Mouse (Mus musculus) lung, postnatal 36 days (tissue): ENCODE measurements at regions not wholly inside any gene's neighbourhood (a gene's known extent, or its start where the extent isn't known, plus 50 kb on each side); places are given as distances from the start of the nearest gene placed in this dataset.
A peak's percentile ranks its signal among the peaks of the same experiment; 100 is the strongest.
"Not testable (repeated sequence)": the region's sequence is repeated elsewhere in the genome, so short reads cannot be mapped to it uniquely, and the experiment has no call there.

Experiments used
- DNase-seq: peaks from one replicate; pipeline ENCODE4 v3.0.0; 2022; ENCODE audit warnings: mixed read lengths

GRCm38 (mm10) chr13:28839084-28839483 lies 114.4 kb downstream of the Sox4 start:
- no peak for DNase-seq

DNA sequence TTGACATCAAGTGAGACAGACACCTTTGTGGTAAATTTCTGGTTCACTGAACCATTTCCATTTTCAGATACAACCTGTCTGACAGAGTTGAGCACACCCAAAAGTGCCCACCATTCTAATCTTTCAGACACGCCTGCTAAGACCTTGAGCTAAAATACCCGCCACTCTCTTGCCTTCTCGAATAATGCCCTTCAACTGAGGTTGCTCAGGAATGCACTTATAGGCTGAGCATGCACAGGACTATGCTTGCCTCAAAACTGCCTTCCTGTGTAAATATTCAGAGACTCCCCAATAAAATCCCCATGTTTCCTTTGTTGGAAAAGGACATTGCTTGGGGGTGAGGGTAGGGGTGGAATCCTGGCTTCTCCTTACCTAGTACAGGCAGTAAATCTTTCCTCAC lies 115.3 kb downstream of the Sox4 start:
- DNase-seq: peak; percentile 20

- not testable (repeated sequence) for DNase-seq
Observed at GRCm38 (mm10) chr13:28837196-28837595, 116.3 kb downstream of the Sox4 start.

- no peak for DNase-seq
Observed at GRCm38 (mm10) chr13:28833700-28834065, 119.8 kb downstream of the Sox4 start.

GRCm38 (mm10) chr13:28832855-28833699 lies 120.4 kb downstream of the Sox4 start:
- DNase-seq: peak; percentile 64

- no peak for DNase-seq
Observed at GRCm38 (mm10) chr13:28826284-28826683, 127.2 kb downstream of the Sox4 start.

DNA sequence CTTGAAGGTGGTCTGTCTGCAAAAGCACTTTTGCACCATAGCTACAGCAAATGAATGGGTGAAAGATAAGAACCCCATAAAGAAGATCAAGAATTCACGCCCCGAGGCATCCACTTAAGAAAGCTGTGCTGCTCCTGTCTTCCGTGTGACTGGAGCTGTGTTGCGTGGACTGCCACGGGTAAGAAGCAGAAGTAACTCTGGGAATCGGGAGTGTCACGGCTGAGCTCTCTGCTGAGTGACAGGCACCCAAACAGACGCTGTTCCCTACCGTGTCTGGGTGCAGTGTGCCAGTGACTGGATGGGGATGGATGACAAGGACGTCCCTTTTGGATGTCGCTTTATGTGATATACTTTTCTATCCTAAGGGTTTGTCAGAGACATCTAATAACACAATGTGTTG lies 129.5 kb downstream of the Sox4 start:
- DNase-seq: no peak

GRCm38 (mm10) chr13:28823311-28823880 lies 130.1 kb downstream of the Sox4 start:
- no peak for DNase-seq

DNA sequence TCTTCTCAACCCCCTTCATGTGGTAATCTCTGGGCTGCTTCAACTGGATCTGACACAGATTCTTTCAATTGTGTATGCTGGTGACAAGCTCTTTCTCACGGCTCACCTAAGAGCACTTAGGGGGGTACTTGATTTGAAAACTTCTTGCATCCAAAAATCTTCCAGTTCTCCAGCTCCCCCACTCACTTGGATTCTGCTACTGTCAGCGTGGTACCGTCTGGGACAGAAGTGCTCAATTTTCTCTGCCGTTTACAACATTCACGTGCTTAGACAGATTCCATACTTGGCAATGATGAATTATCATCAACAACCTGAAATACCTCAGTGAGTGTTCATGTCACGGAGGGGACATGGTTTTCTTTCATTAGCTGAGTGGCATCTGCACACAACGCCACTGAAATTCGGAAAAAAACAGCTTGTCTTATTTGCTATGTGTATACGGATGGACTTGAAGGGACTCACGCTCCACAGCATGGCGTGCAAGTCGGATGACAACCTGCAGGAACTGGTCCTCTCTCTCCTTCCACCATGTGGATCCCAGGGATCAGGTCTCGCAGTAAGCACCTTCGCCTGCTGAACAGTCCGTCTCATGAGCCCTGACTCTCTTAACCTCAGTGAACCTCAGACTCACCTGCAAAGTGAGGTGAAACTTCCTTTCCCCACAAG lies 132.5 kb downstream of the Sox4 start:
- DNase-seq: no peak

DNA sequence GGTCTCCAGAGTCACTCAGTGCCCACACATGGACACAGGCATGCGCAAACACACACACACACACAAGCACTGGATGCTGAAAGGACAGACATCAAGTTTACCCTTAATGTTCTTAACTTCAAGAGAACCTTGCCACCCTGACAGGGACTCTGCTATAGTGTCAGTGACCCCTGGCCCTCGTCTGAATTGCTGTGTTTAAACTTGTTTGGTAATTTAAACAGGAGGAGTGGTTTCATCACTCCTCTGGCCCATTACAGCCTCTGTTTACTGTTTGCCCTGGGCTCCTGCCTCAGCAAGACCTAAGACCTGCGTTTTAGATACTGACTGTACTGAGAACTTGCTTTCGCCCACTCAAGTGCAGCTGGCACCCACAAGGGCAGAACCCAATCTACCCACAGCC lies 139.4 kb downstream of the Sox4 start:
- DNase-seq: no peak

DNA sequence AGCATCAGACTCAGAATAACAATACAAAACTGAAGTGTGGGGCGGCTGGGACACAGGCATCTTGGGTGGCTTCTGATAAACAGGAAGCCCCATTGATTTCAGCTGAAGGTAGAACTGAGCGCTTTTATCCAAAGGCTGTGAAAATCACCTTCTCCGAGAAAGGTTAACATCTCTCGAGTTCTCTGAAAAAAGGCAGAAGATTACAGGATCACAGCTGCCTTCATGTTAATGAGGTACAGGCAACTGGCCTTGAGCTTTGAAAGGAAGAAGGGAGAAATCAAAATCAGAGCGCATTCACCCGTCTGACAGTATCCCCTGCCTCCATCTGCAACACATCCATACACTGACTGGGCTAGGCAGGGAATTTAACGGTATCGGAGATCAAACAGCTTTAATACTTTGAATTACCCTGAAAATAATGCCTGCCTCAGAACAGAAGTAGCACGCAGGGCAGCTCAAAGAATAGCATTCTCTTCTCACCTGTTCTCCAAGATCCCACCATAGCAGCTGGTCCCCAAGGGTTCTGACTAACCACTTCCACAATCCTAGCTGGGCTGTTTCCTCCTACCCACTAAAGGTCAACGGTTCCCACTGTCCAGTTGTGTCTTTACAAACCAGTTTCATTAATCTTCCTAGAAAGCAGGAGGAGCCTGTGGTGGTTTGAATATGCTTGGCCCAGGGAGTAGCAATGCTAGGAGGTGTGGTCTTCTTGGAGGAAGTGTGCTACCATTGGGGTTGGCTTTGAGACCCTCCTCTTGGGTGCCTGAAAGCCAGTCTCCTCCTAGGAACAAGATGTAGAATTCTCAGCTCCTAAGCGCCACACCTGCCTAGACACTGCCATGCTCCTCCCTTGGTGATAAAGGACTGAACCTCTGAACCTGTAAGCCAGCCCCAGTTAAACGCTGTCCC lies 141.6 kb downstream of the Sox4 start:
- no peak for DNase-seq

GRCm38 (mm10) chr13:28811081-28811439 lies 142.5 kb downstream of the Sox4 start:
- no peak for DNase-seq

GRCm38 (mm10) chr13:28810326-28811080 lies 143.0 kb downstream of the Sox4 start:
- no peak for DNase-seq

- no peak for DNase-seq
Observed at GRCm38 (mm10) chr13:28805302-28805701, 148.2 kb downstream of the Sox4 start.

GRCm38 (mm10) chr13:28801210-28801954 lies 152.1 kb downstream of the Sox4 start:
- no peak for DNase-seq

GRCm38 (mm10) chr13:28800676-28801075 lies 152.8 kb downstream of the Sox4 start:
- no peak for DNase-seq

DNA sequence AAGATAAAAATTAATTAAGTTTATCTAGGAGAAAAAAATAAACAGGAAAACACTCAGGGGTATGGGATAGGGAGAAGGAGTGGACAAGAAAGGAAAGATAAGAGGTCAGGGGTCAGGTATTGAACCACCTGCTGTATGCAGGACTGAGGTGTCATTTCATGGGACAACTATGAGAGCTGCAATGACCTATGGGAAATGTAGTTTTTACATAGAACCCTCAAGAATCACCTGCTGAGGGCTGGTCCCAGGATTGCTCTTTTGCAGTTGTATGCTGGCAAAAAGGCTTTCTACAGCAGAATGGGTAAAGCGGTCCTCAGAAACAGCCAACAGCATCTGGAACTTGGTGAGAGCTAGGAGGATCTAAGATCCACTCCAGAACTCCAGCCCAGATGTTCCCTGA lies 154.0 kb downstream of the Sox4 start:
- peak; percentile 46 for DNase-seq

- DNase-seq: peak; percentile 41
Observed at GRCm38 (mm10) chr13:28797617-28798475, 155.7 kb downstream of the Sox4 start.

- DNase-seq: no peak
Observed at GRCm38 (mm10) chr13:28795274-28795673, 158.2 kb downstream of the Sox4 start.

DNA sequence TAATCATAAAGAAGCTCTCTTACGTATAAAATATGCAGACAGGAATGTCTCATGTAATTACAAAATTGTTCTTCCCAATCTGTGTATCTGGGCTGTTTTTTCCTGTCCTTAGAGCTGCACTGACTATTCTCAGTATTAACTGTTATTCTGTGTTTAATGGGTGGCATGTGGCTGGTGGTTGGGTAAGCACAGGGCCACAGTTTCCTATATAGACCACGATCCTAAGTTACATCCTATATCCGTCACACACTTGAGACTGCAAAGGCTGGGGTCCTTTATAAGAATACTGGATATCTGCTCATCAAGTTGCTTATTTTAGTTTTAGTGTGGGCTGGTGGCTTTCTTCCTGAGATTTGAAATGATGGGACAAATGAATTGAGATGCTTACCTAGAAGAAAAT lies 159.0 kb downstream of the Sox4 start:
- no peak for DNase-seq
